Mouse (Mus musculus): Measurements from ENCODE around the gene Nwd2. TPM values are rescaled to one million over a fixed set of nuclear protein-coding genes. Genes with fewer than 3 reads are reported as not detected.

Nwd2 gene
- total and polyA plus RNA-seq, 2 experiments from 2014 or later, result not detected

DNA sequence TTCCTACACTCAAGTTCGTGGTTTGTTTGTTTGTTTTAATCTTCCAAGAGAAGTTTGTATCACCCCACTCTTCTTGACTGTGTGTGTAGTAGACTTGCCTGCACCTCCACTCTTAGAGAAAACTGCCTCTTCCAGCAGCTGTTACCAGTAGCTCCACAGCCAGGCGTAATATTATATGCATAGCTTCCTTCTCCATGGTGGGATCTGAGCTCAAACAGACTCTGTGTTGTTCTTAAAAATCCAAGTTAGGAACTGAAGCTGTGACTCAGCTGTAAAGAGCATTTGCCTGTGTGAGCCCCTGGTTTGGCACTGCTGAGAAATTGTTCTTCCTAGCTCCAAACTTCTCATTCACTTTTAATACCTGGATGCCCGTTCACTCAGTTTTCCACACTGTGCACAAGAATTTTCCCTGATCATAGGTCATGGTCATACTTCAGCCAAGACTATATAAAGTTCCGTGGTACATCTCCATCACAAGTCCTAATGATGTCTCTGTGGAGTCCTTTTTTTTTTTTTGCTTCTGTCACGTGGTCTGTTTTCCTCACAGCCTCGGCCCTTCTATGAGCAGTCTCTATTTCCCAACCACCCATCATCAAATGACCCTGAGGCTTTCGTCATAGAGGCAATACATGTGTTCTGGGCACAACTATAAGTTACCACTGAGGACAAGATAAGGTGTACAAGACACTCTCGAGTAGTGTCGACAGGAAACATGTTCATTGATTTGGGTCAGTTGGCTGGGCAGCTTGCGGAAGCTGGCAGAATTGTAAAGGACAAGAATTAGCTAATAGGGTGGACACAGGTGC, 179.7 kb downstream of the Nwd2 start:
- TF ChIP-seq EP300 (IDR thresholded peaks at IDR 0.05; ENCODE audit: low read depth), result no peak
- TF ChIP-seq CTCF (IDR thresholded peaks at IDR 0.05; ENCODE audit: low read depth), result no peak
- no peaks in the 10 kb centered on the region for H3K9me3 ChIP-seq (replicated peaks; ENCODE audit: control insufficient read depth, low read length)
- DNase-seq (ENCODE audit: low spot score) (no peak), ATAC-seq (ENCODE audit: insufficient read depth, low read depth) (no peak)
- WGBS, result 58% methylated on average over 10 of the region's 10 CpGs
- no peak overlapping the region for H3K4me3 ChIP-seq (ENCODE audit: low read depth, low read length)
- 0 out of 2 replicates have a peak, but pooled peaks cover 2% of the 10 kb centered on the region for H3K4me1 ChIP-seq (ENCODE audit: control insufficient read depth, insufficient read depth)
- no peak overlapping the region for H3K9ac ChIP-seq (replicated peaks; ENCODE audit: low read depth, low read length)
- no peak overlapping the region for H3K4me2 ChIP-seq (ENCODE audit: low read depth, low read length)
- no peaks in the 10 kb centered on the region for H3K27me3 ChIP-seq (ENCODE audit: control insufficient read depth, insufficient read depth, low read length)
- H3K27ac ChIP-seq (ENCODE audit: low read depth), result no peak overlapping the region
- no peaks in the 10 kb centered on the region for H3K36me3 ChIP-seq (replicated peaks; ENCODE audit: control insufficient read depth, insufficient read depth, low read length)

DNA sequence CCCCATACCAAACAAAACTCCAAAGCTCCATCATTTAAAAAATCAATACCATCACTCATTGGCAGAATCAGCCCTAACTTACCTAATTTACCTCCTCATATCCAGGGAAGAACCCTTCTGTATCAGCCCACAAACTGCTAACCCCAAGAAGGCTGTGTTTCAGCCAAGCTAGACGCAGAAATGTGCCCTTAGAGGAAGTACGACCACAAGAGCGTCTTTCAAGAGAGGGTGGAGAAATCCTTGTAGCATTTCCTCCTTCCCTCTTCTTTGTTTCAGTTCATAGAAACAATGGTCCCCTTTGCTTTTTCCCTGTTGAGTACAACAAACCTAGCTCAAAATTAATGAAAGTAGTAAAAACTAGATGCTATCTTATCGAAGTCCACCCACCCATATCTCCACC, 182.2 kb downstream of the Nwd2 start:
- Histone ChIP-seq H3K9me3 (replicated peaks; ENCODE audit: control insufficient read depth, low read length) (no peaks in the 10 kb centered on the region), H3K27me3 (ENCODE audit: control insufficient read depth, insufficient read depth, low read length) (no peaks in the 10 kb centered on the region), H3K4me2 (ENCODE audit: low read depth, low read length) (no peak overlapping the region), H3K27ac (ENCODE audit: low read depth) (no peak overlapping the region), H3K36me3 (replicated peaks; ENCODE audit: control insufficient read depth, insufficient read depth, low read length) (no peaks in the 10 kb centered on the region), H3K4me1 (ENCODE audit: control insufficient read depth, insufficient read depth) (0 out of 2 replicates have a peak, but pooled peaks cover 2% of the 10 kb centered on the region), H3K9ac (replicated peaks; ENCODE audit: low read depth, low read length) (no peak overlapping the region), H3K4me3 (ENCODE audit: low read depth, low read length) (no peak overlapping the region)
- ATAC-seq (ENCODE audit: insufficient read depth, low read depth), result no peak
- 58% methylated on average over 4 of the region's 4 CpGs for WGBS
- TF ChIP-seq EP300 (IDR thresholded peaks at IDR 0.05; ENCODE audit: low read depth) (no peak), CTCF (IDR thresholded peaks at IDR 0.05; ENCODE audit: low read depth) (no peak)
- DNase-seq (ENCODE audit: low spot score), result no peak

DNA sequence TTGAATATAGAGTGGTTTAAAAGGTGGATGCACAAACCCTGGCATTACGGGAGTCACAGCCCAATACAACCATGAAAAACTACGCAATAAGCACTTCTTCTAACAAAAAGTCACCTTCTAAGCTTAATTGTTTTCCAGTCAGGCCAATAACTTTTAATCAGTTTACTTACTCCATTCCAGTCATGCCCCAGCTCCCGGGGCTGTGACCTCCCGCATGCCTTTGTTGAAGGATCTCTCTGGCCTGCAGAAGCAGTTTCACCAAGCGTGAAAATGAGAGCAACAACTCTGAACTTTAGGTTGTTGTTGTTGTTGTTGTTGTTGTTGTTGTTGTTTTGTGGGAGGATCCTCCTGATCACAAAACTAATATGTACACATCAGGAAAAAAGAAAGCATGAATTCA, 185.1 kb downstream of the Nwd2 start:
- Histone ChIP-seq H3K27me3 (ENCODE audit: control insufficient read depth, insufficient read depth, low read length) (no peaks in the 10 kb centered on the region), H3K27ac (ENCODE audit: low read depth) (no peak overlapping the region), H3K36me3 (replicated peaks; ENCODE audit: control insufficient read depth, insufficient read depth, low read length) (no peaks in the 10 kb centered on the region), H3K4me2 (ENCODE audit: low read depth, low read length) (no peak overlapping the region), H3K9me3 (replicated peaks; ENCODE audit: control insufficient read depth, low read length) (no peaks in the 10 kb centered on the region), H3K4me3 (ENCODE audit: low read depth, low read length) (no peak overlapping the region), H3K4me1 (ENCODE audit: control insufficient read depth, insufficient read depth) (no peaks in the 10 kb centered on the region), H3K9ac (replicated peaks; ENCODE audit: low read depth, low read length) (no peak overlapping the region)
- WGBS, result 67% methylated on average over 5 of the region's 5 CpGs
- DNase-seq (ENCODE audit: low spot score) (no peak), ATAC-seq (ENCODE audit: insufficient read depth, low read depth) (no peak)
- no peak for TF ChIP-seq EP300 (IDR thresholded peaks at IDR 0.05; ENCODE audit: low read depth)
- no peak for TF ChIP-seq CTCF (IDR thresholded peaks at IDR 0.05; ENCODE audit: low read depth)

- Histone ChIP-seq H3K4me2 (ENCODE audit: low read depth, low read length) (no peak overlapping the region), H3K9me3 (replicated peaks; ENCODE audit: control insufficient read depth, low read length) (no peaks in the 10 kb centered on the region), H3K27ac (ENCODE audit: low read depth) (no peak overlapping the region), H3K4me3 (ENCODE audit: low read depth, low read length) (no peak overlapping the region), H3K4me1 (ENCODE audit: control insufficient read depth, insufficient read depth) (no peaks in the 10 kb centered on the region), H3K27me3 (ENCODE audit: control insufficient read depth, insufficient read depth, low read length) (no peaks in the 10 kb centered on the region), H3K9ac (replicated peaks; ENCODE audit: low read depth, low read length) (no peak overlapping the region), H3K36me3 (replicated peaks; ENCODE audit: control insufficient read depth, insufficient read depth, low read length) (no peaks in the 10 kb centered on the region)
- WGBS, result 77% methylated on average over 3 of the region's 3 CpGs
- DNase-seq (ENCODE audit: low spot score) (no peak), ATAC-seq (ENCODE audit: insufficient read depth, low read depth) (no peak)
- TF ChIP-seq CTCF (IDR thresholded peaks at IDR 0.05; ENCODE audit: low read depth), result no peak
- no peak for TF ChIP-seq EP300 (IDR thresholded peaks at IDR 0.05; ENCODE audit: low read depth)
These were observed 185.5 kb downstream of the Nwd2 start for GRCm38 (mm10) chr5:63834435-63834834.

DNA sequence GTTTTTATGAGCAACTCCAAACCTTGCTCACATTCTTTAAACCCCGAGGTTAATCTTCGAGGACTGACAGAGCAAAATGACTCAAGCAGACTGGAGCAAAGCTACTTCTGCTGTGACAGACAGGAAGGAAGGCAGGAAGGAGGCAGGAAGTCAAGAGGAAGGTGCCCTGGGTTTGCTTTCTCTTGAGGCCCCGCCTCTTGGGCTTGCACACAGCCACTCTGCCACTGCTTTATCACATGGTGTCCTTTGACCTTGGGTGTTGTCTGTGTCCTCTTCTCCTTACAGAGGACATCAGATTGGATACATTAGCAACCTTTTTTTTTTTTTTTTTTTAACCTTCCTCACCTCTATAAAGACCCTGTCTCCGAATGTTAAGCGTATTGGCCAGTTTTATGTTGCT, 188.2 kb downstream of the Nwd2 start:
- H3K27ac ChIP-seq (ENCODE audit: low read depth), result no peak overlapping the region
- no peaks in the 10 kb centered on the region for H3K4me1 ChIP-seq (ENCODE audit: control insufficient read depth, insufficient read depth)
- no peaks in the 10 kb centered on the region for H3K27me3 ChIP-seq (ENCODE audit: control insufficient read depth, insufficient read depth, low read length)
- H3K9me3 ChIP-seq (replicated peaks; ENCODE audit: control insufficient read depth, low read length), result no peaks in the 10 kb centered on the region
- 65% methylated on average over 5 of the region's 5 CpGs for WGBS
- H3K9ac ChIP-seq (replicated peaks; ENCODE audit: low read depth, low read length), result no peak overlapping the region
- H3K36me3 ChIP-seq (replicated peaks; ENCODE audit: control insufficient read depth, insufficient read depth, low read length), result no peaks in the 10 kb centered on the region
- no peak overlapping the region for H3K4me2 ChIP-seq (ENCODE audit: low read depth, low read length)
- no peak for DNase-seq (ENCODE audit: low spot score)
- TF ChIP-seq EP300 (IDR thresholded peaks at IDR 0.05; ENCODE audit: low read depth), result no peak
- TF ChIP-seq CTCF (IDR thresholded peaks at IDR 0.05; ENCODE audit: low read depth), result no peak
- ATAC-seq (ENCODE audit: insufficient read depth, low read depth), result no peak
- no peak overlapping the region for H3K4me3 ChIP-seq (ENCODE audit: low read depth, low read length)

- Histone ChIP-seq H3K27ac (ENCODE audit: low read depth) (no peak overlapping the region), H3K9me3 (replicated peaks; ENCODE audit: control insufficient read depth, low read length) (no peaks in the 10 kb centered on the region), H3K4me2 (ENCODE audit: low read depth, low read length) (no peak overlapping the region), H3K36me3 (replicated peaks; ENCODE audit: control insufficient read depth, insufficient read depth, low read length) (no peaks in the 10 kb centered on the region), H3K4me3 (ENCODE audit: low read depth, low read length) (no peak overlapping the region), H3K27me3 (ENCODE audit: control insufficient read depth, insufficient read depth, low read length) (no peaks in the 10 kb centered on the region), H3K9ac (replicated peaks; ENCODE audit: low read depth, low read length) (no peak overlapping the region), H3K4me1 (ENCODE audit: control insufficient read depth, insufficient read depth) (no peaks in the 10 kb centered on the region)
- DNase-seq (ENCODE audit: low spot score) (no peak), ATAC-seq (ENCODE audit: insufficient read depth, low read depth) (no peak)
- 76% methylated on average over 2 of the region's 2 CpGs for WGBS
- no peak for TF ChIP-seq CTCF (IDR thresholded peaks at IDR 0.05; ENCODE audit: low read depth)
- no peak for TF ChIP-seq EP300 (IDR thresholded peaks at IDR 0.05; ENCODE audit: low read depth)
These were observed 188.9 kb downstream of the Nwd2 start for GRCm38 (mm10) chr5:63837851-63838250.

All from heart, postnatal 0 days (tissue).